Mouse (Mus musculus): Measurements from ENCODE around the gene Gm3173. TPM values are rescaled to one million over a fixed set of nuclear protein-coding genes. Genes with fewer than 3 reads are reported as not detected.
"Not testable (repeated sequence)": the region's sequence is repeated elsewhere in the genome, so short reads cannot be mapped to it uniquely, and the experiment has no call there.

Gene Gm3173
- polyA plus RNA-seq, 2 experiments: not detected

GRCm38 (mm10) chr14:4409939-4410338 is 20.9 kb upstream of the Gm3173 start:
- H3K9me3 ChIP-seq (ENCODE audit: control insufficient read depth, low read length); DNase-seq (ENCODE audit: low read depth in 3 of 3, low spot score in 3 of 3); ATAC-seq (ENCODE audit: insufficient read depth); H3K4me2 ChIP-seq (ENCODE audit: low read depth); H3K4me1 ChIP-seq (replicated peaks; ENCODE audit: control insufficient read depth in 2 of 2, insufficient read depth in 2 of 2, low read length in 1 of 2); H3K27me3 ChIP-seq (ENCODE audit: control insufficient read depth, insufficient read depth, low read length); H3K4me3 ChIP-seq (ENCODE audit: insufficient read depth in 1 of 2, low read depth in 2 of 2, low read length in 2 of 2); H3K36me3 ChIP-seq (replicated peaks; ENCODE audit: control insufficient read depth, insufficient read depth, low read depth); H3K27ac ChIP-seq; H3K9ac ChIP-seq (replicated peaks): not testable (repeated sequence)
- no CpG with 5 or more reads among the region's 1 CpGs for WGBS (ENCODE audit: insufficient replicate concordance)

- H3K27ac ChIP-seq; ATAC-seq (ENCODE audit: insufficient read depth); H3K4me3 ChIP-seq (ENCODE audit: insufficient read depth in 1 of 2, low read depth in 2 of 2, low read length in 2 of 2); H3K4me1 ChIP-seq (replicated peaks; ENCODE audit: control insufficient read depth in 2 of 2, insufficient read depth in 2 of 2, low read length in 1 of 2); DNase-seq (ENCODE audit: low read depth in 3 of 3, low spot score in 3 of 3); H3K36me3 ChIP-seq (replicated peaks; ENCODE audit: control insufficient read depth, insufficient read depth, low read depth); H3K4me2 ChIP-seq (ENCODE audit: low read depth); H3K27me3 ChIP-seq (ENCODE audit: control insufficient read depth, insufficient read depth, low read length); H3K9me3 ChIP-seq (ENCODE audit: control insufficient read depth, low read length); H3K9ac ChIP-seq (replicated peaks): not testable (repeated sequence)
- WGBS (ENCODE audit: insufficient replicate concordance): 3% methylated on average over 26 of the region's 59 CpGs
Measured at GRCm38 (mm10) chr14:4414965-4415835, 15.6 kb upstream of the Gm3173 start, which contains the start of gene Gm3164. TSS of gene Gm3164 (plus strand) at chr14:4415448.

GRCm38 (mm10) chr14:4481445-4481844 is 50.7 kb downstream of the Gm3173 start, which contains the start of gene Gm3182:
TSS of gene Gm3182 (plus strand) at chr14:4481745.
- not testable (repeated sequence) for H3K4me3 ChIP-seq (ENCODE audit: insufficient read depth in 1 of 2, low read depth in 2 of 2, low read length in 2 of 2); ATAC-seq (ENCODE audit: insufficient read depth); H3K4me2 ChIP-seq (ENCODE audit: low read depth); H3K36me3 ChIP-seq (replicated peaks; ENCODE audit: control insufficient read depth, insufficient read depth, low read depth); DNase-seq (ENCODE audit: low read depth in 3 of 3, low spot score in 3 of 3); H3K9ac ChIP-seq (replicated peaks); H3K4me1 ChIP-seq (replicated peaks; ENCODE audit: control insufficient read depth in 2 of 2, insufficient read depth in 2 of 2, low read length in 1 of 2); H3K9me3 ChIP-seq (ENCODE audit: control insufficient read depth, low read length); H3K27ac ChIP-seq; H3K27me3 ChIP-seq (ENCODE audit: control insufficient read depth, insufficient read depth, low read length)
- no CpG with 5 or more reads among the region's 2 CpGs for WGBS (ENCODE audit: insufficient replicate concordance)

GRCm38 (mm10) chr14:4499425-4499824 is 68.6 kb downstream of the Gm3173 start:
- 4% methylated on average over 13 of the region's 25 CpGs for WGBS (ENCODE audit: insufficient replicate concordance)
- DNase-seq (ENCODE audit: low read depth in 3 of 3, low spot score in 3 of 3): not testable (repeated sequence)

GRCm38 (mm10) chr14:4555105-4555504 is 124.3 kb downstream of the Gm3173 start, which contains the start of gene Gm3047:
TSS of gene Gm3047 (plus strand) at chr14:4555405.
- H3K4me3 ChIP-seq (ENCODE audit: insufficient read depth in 1 of 2, low read depth in 2 of 2, low read length in 2 of 2); ATAC-seq (ENCODE audit: insufficient read depth); H3K36me3 ChIP-seq (replicated peaks; ENCODE audit: control insufficient read depth, insufficient read depth, low read depth); H3K4me1 ChIP-seq (replicated peaks; ENCODE audit: control insufficient read depth in 2 of 2, insufficient read depth in 2 of 2, low read length in 1 of 2); H3K27me3 ChIP-seq (ENCODE audit: control insufficient read depth, insufficient read depth, low read length); DNase-seq (ENCODE audit: low read depth in 3 of 3, low spot score in 3 of 3); H3K27ac ChIP-seq; H3K9ac ChIP-seq (replicated peaks); H3K4me2 ChIP-seq (ENCODE audit: low read depth); H3K9me3 ChIP-seq (ENCODE audit: control insufficient read depth, low read length): not testable (repeated sequence)
- no CpG with 5 or more reads among the region's 2 CpGs for WGBS (ENCODE audit: insufficient replicate concordance)

More at GRCm38 (mm10) chr14:4499425-4499824, 68.6 kb downstream of the Gm3173 start:
- not testable (repeated sequence) for H3K27me3 ChIP-seq (ENCODE audit: control insufficient read depth, insufficient read depth, low read length); H3K9me3 ChIP-seq (ENCODE audit: control insufficient read depth, low read length); H3K27ac ChIP-seq; H3K4me2 ChIP-seq (ENCODE audit: low read depth); ATAC-seq (ENCODE audit: insufficient read depth); H3K4me1 ChIP-seq (replicated peaks; ENCODE audit: control insufficient read depth in 2 of 2, insufficient read depth in 2 of 2, low read length in 1 of 2); H3K9ac ChIP-seq (replicated peaks); H3K4me3 ChIP-seq (ENCODE audit: insufficient read depth in 1 of 2, low read depth in 2 of 2, low read length in 2 of 2); H3K36me3 ChIP-seq (replicated peaks; ENCODE audit: control insufficient read depth, insufficient read depth, low read depth)

Other genes starting within 250 kb of the Gm3173 start
- not detected in 2 replicates for gene Gm2974, start 248.4 kb upstream of the Gm3173 start, polyA plus RNA-seq (2012; rRNA removed)
- gene Gm2974, start 248.4 kb upstream of the Gm3173 start, polyA plus RNA-seq (2014; fragmentation: Nextera tagmentation; extraction: Ambion mirVana): not detected in 2 replicates
- gene Gm3138, start 181.4 kb upstream of the Gm3173 start, polyA plus RNA-seq (2012; rRNA removed): not detected in 2 replicates
- gene Gm3138, start 181.4 kb upstream of the Gm3173 start, polyA plus RNA-seq (2014; fragmentation: Nextera tagmentation; extraction: Ambion mirVana): not detected in 2 replicates
- not detected in 2 replicates for gene Gm3149, start 113.7 kb upstream of the Gm3173 start, polyA plus RNA-seq (2012; rRNA removed)
- not detected in 2 replicates for gene Gm3149, start 113.7 kb upstream of the Gm3173 start, polyA plus RNA-seq (2014; fragmentation: Nextera tagmentation; extraction: Ambion mirVana)
- gene 2610042L04Rik, start 96.2 kb upstream of the Gm3173 start, polyA plus RNA-seq (2012; rRNA removed): not detected in 2 replicates
- gene 2610042L04Rik, start 96.2 kb upstream of the Gm3173 start, polyA plus RNA-seq (2014; fragmentation: Nextera tagmentation; extraction: Ambion mirVana): not detected in 2 replicates
- gene Gm3159, start 33.5 kb upstream of the Gm3173 start, polyA plus RNA-seq (2012; rRNA removed): not detected in 2 replicates
- not detected in 2 replicates for gene Gm3159, start 33.5 kb upstream of the Gm3173 start, polyA plus RNA-seq (2014; fragmentation: Nextera tagmentation; extraction: Ambion mirVana)
- gene Gm3164, start 15.5 kb upstream of the Gm3173 start, polyA plus RNA-seq (2012; rRNA removed): not detected in 2 replicates
- not detected in 2 replicates for gene Gm3164, start 15.5 kb upstream of the Gm3173 start, polyA plus RNA-seq (2014; fragmentation: Nextera tagmentation; extraction: Ambion mirVana)
- gene Gm3182, start 50.8 kb downstream of the Gm3173 start, polyA plus RNA-seq (2012; rRNA removed): not detected in 2 replicates
- gene Gm3182, start 50.8 kb downstream of the Gm3173 start, polyA plus RNA-seq (2014; fragmentation: Nextera tagmentation; extraction: Ambion mirVana): not detected in 2 replicates
- not detected in 2 replicates for gene Gm3047, start 124.4 kb downstream of the Gm3173 start, polyA plus RNA-seq (2012; rRNA removed)
- gene Gm3047, start 124.4 kb downstream of the Gm3173 start, polyA plus RNA-seq (2014; fragmentation: Nextera tagmentation; extraction: Ambion mirVana): not detected in 2 replicates
- not detected in 2 replicates for gene Gm8159, start 201.4 kb downstream of the Gm3173 start, polyA plus RNA-seq (2012; rRNA removed)
- not detected in 2 replicates for gene Gm8159, start 201.4 kb downstream of the Gm3173 start, polyA plus RNA-seq (2014; fragmentation: Nextera tagmentation; extraction: Ambion mirVana)
- gene Gm3239, start 233.2 kb downstream of the Gm3173 start, polyA plus RNA-seq (2012; rRNA removed): not detected in 2 replicates
- 0.05 TPM in 1 of 2 replicates, not detected in the other for gene Gm3239, start 233.2 kb downstream of the Gm3173 start, polyA plus RNA-seq (2014; fragmentation: Nextera tagmentation; extraction: Ambion mirVana)